Mouse (Mus musculus): ENCODE measurements around the gene Npepps. TPM values are rescaled to one million over a fixed set of nuclear protein-coding genes. Genes with fewer than 3 reads are reported as not detected.
A peak's percentile ranks its signal among the peaks of the same experiment; 100 is the strongest.

Npepps gene
- polyA plus RNA-seq, 1 experiment from 2014 or later, result 85.5 TPM

DNA sequence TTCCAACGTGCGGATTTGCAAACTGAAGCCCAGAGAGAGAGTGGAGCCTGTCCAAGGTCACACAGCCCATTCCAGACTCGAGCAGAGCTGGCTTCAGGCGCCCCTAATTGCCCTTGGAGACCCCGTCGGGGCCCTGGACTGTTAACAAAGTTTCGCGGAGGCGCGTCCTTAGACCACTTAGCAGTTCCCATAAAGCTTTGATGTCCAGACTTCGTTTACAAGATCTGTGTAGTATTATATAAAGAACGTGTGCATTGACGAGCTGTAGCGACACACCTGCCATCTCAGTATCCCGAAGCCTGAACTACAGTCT lies 91.8 kb downstream of the Npepps start:
- under 1% methylated on average over 15 of the region's 15 CpGs for WGBS
- DNase-seq (ENCODE audit: low spot score), result no peak
- no peaks in the 10 kb centered on the region for H3K27me3 ChIP-seq (replicated peaks; ENCODE audit: low read depth, poor library complexity, severe bottlenecking)
- H3K9me3 ChIP-seq, result no peaks in the 10 kb centered on the region
- peaks cover 45% of the 10 kb centered on the region for H3K36me3 ChIP-seq (replicated peaks)
- peaks cover 35% of the 10 kb centered on the region for H3K4me1 ChIP-seq
- peak overlapping the region; percentile 99 for H3K27ac ChIP-seq (replicated peaks)
- peak overlapping the region; percentile 91 for H3K4me3 ChIP-seq

DNA sequence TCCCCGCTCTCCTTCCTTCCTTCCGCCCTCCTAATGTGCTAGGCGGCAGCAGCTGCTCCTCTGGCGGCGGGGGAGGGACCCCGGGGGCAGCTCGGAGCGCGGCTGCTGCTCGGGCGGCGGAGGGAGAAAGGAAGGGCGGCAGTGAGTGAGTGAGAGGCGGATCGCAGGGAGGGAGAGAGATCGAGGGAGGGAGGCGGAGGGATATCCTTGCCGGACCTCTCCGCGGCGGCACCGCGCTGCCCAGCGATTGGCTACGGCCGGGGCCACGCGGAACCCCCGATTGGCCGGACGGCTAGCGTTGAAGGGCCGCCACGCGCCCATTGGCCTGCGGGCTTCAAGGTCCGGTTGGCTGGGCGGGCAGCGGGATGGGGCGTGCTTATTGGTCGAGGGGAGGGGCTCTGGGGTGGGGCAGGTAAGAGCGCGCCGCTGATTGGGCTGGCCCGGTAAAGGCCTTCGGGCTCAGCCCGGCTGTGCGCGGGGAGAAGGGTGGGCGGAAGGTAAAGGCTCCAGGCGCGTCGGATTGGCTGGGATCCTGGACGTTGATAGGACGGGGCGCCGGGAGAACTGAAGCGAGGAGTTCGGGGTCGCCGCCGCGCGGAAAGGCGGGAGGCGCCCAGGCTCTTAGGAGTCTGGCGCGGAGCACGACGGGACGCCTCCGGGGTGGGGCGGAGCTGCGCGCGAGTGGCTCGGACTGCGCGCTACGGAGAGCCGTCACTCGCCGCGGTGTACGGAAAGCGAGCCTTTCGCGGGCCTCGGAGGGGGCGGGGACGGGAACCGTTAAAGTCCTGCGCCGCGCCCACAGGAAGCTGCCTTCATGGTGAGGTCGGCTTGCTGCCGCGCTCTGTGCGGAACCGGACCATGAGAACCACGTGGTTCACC lies 92.4 kb downstream of the Npepps start, which contains the start of gene Kpnb1:
TSS of gene Kpnb1 (minus strand) at position 118 of the 879 bp plus-strand sequence.
- DNase-seq (ENCODE audit: low spot score), result peak; percentile 100
- Histone ChIP-seq H3K27ac (replicated peaks) (peak within 1 kb of the TSS; percentile 99), H3K9me3 (no peaks in the 10 kb centered on the region), H3K36me3 (replicated peaks) (peaks cover 51% of the 10 kb centered on the region), H3K4me3 (peak within 1 kb of the TSS; percentile 91), H3K4me1 (peaks cover 35% of the 10 kb centered on the region), H3K27me3 (replicated peaks; ENCODE audit: low read depth, poor library complexity, severe bottlenecking) (no peaks in the 10 kb centered on the region)
- under 1% methylated on average over 100 of the region's 101 CpGs for WGBS

DNA sequence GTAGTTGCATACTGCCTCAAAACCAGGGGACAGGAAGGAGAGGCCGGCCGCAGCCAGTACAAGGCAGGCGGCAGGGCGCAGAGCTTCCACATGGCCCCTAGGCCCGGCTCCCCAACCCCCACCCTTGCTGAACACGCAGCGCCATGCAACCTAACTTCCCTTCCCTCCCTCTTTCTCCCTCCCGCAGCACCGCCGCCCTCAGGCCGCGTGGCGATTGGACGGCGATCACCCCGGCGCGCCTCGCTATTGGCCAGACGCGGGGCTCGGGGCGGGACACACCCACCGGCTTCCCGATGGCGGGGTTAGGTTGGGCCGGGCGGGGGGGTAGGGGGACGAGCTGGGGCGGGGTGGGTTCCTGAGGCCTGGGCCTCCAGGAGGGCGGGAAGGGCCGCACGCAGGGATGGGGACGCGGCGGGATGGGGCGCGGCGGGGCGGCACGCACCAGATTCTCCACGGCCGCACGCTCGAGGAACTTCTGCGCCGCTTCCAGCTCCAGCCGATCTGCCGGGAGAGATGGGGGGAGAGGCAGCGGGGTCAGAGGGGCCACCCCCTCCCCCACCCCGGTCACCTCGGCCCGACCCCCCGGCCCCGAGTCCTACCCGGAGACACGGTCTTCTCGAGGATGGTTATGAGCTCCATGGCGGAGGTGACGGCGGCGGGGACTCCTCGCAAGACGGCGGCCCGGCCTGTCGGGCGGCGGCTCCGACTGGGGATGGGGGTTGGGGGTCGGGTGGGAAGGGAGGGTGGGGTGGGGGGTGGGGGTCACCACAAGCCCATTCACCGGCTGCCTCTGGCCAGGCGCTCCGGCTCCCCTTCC lies 93.3 kb downstream of the Npepps start:
- peak overlapping the region; percentile 91 for H3K4me3 ChIP-seq
- H3K9me3 ChIP-seq, result no peaks in the 10 kb centered on the region
- peak; percentile 99 for DNase-seq (ENCODE audit: low spot score)
- no peaks in the 10 kb centered on the region for H3K27me3 ChIP-seq (replicated peaks; ENCODE audit: low read depth, poor library complexity, severe bottlenecking)
- peak overlapping the region; percentile 99 for H3K27ac ChIP-seq (replicated peaks)
- peaks cover 35% of the 10 kb centered on the region for H3K4me1 ChIP-seq
- WGBS, result under 1% methylated on average over 74 of the region's 74 CpGs
- peaks cover 59% of the 10 kb centered on the region for H3K36me3 ChIP-seq (replicated peaks)

DNA sequence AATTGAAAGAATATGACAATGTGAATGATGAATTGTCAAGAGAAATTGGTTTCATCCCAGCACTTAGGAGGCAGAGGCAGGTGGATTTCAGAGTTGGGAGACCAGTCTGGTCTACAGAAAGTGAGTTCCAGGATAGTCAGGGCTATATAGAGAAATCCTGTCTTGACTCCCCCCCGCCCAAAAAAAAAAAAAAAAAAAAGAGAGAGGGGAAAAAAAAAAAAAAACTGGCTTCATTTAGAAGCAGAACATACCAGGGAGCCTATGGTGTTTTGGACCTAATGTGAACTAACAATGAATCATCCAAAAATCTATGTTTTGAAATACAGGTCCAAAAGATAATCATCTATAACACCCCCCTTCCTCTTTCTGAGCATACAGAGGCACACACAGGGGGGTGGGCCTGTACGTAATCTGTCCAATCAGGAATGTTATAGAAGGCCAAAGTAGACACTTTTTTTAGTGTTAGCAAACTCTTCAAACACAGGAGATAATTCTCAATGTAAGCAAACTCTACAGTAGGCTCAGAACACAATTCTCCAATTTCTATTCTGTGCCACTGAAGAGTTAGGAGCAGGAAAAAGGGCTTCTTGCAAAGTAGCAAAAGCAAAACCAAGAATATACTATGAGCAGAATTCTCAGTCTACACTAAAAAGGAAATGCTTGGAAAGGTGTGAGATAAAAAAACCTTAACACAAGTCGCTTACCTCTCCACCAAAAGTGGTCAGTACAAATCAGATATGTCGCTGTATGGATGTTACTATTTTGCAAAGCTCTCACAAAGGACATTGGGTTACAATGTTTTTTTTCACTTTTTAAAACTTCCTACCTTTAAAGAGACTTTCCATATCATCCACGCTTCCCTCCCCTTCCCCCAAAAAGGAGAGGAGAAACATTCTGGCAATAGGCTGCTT lies 94.5 kb downstream of the Npepps start:
- Histone ChIP-seq H3K36me3 (replicated peaks) (peaks cover 64% of the 10 kb centered on the region), H3K9me3 (no peaks in the 10 kb centered on the region), H3K4me3 (peak overlapping the region; percentile 91), H3K27me3 (replicated peaks; ENCODE audit: low read depth, poor library complexity, severe bottlenecking) (no peaks in the 10 kb centered on the region), H3K4me1 (peaks cover 35% of the 10 kb centered on the region), H3K27ac (replicated peaks) (peak overlapping the region; percentile 99)
- no peak for DNase-seq (ENCODE audit: low spot score)
- WGBS, result 68% methylated on average over 5 of the region's 5 CpGs

DNA sequence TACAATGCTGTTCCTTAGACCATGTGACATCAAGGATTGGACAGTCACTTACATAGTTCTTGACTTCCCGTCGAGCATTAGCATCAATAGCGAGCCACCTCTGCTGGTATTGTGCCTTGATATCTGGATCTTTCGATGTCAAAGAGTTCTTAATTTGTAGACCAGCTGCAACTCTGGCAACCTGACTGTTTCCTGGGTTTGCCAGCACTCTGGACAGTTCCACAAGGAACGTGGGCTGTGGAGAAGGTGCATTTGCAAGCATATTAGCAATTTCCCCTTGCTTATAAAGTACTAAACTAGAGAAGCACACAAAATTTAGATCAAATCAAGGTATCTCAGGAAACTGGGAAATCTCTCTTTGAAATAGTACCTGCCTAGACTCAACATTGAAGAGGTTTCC lies 95.6 kb downstream of the Npepps start:
- Histone ChIP-seq H3K27ac (replicated peaks) (no peak overlapping the region), H3K36me3 (replicated peaks) (peaks cover 69% of the 10 kb centered on the region), H3K4me1 (peaks cover 35% of the 10 kb centered on the region), H3K4me3 (peak overlapping the region; percentile 5; the same call in 1 of the 2 replicates), H3K9me3 (no peaks in the 10 kb centered on the region), H3K27me3 (replicated peaks; ENCODE audit: low read depth, poor library complexity, severe bottlenecking) (no peaks in the 10 kb centered on the region)
- no peak for DNase-seq (ENCODE audit: low spot score)
- 81% methylated on average over 5 of the region's 5 CpGs for WGBS

DNA sequence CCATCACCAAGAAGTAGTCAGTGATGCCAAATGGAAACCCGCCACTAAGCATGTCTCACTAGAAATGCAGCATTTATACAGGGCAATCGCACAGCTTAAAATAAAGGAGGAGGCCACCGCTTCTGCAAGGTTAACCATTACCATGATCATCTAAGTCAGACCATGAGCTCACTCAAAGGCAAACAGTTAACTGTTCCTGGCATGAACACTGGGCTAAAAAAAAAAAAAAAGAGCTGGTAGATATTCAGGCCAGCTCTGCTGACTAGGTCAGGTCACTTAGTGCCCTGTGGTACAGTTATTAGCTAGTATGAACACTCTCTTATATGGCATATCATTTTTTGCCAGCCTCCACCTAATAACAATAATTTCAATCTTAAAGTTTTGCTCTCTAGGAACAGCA lies 98.0 kb downstream of the Npepps start:
- H3K4me1 ChIP-seq, result peaks cover 26% of the 10 kb centered on the region
- peaks cover 90% of the 10 kb centered on the region for H3K36me3 ChIP-seq (replicated peaks)
- no peaks in the 10 kb centered on the region for H3K27me3 ChIP-seq (replicated peaks; ENCODE audit: low read depth, poor library complexity, severe bottlenecking)
- no peak for DNase-seq (ENCODE audit: low spot score)
- no peaks in the 10 kb centered on the region for H3K9me3 ChIP-seq
- H3K27ac ChIP-seq (replicated peaks), result no peak overlapping the region
- H3K4me3 ChIP-seq, result no peak overlapping the region
- WGBS, result 93% methylated on average over 3 of the region's 3 CpGs

DNA sequence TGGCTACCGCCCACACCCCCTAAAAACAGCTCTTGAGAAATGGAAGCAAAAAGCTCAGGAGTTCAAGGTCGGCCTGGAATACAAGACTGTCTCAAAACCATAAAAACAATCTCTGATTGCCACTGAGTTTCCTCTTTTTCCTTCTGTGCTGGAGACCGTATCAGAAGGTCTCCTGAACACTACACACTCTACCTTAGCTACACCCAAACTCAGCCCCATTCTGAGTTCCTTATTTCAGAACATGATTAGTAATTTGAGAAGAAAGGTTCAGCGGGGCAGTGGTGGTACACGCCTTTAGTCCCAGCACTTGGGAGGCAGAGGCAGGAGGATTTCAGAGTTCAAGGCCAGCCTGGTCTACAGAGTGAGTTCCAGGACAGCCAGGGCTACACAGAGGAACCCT lies 99.4 kb downstream of the Npepps start:
- 82% methylated on average over 5 of the region's 5 CpGs for WGBS

DNA sequence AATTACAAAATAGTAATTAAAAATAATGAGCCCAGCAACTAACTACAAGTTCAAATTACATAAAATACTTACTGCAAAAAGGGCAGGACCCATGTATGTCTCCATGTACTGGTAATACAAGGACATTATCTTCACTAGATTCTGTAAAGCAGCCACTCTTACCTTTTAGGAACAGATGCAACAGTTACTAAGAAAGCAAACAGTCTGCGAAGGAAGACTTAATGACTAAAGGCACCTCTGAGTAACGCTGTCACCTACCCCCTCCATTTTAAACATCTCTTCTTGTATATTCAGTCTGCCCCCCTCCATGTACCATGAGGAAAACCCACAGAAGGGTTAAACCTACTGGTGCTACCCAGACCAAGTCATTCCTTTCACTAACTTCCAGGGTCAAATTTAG lies 102.2 kb downstream of the Npepps start:
- Histone ChIP-seq H3K4me3 (no peak overlapping the region), H3K36me3 (replicated peaks) (peaks cover 100% of the 10 kb centered on the region), H3K4me1 (no peaks in the 10 kb centered on the region), H3K9me3 (no peaks in the 10 kb centered on the region), H3K27ac (replicated peaks) (no peak overlapping the region), H3K27me3 (replicated peaks; ENCODE audit: low read depth, poor library complexity, severe bottlenecking) (no peaks in the 10 kb centered on the region)
- 98% methylated on average over 2 of the region's 2 CpGs for WGBS
- DNase-seq (ENCODE audit: low spot score), result no peak

More for the DNA sequence above, 99.4 kb downstream of the Npepps start:
- no peak for DNase-seq (ENCODE audit: low spot score)
- Histone ChIP-seq H3K27ac (replicated peaks) (no peak overlapping the region), H3K4me1 (peaks cover 21% of the 10 kb centered on the region), H3K27me3 (replicated peaks; ENCODE audit: low read depth, poor library complexity, severe bottlenecking) (no peaks in the 10 kb centered on the region), H3K4me3 (no peak overlapping the region), H3K9me3 (no peaks in the 10 kb centered on the region), H3K36me3 (replicated peaks) (peaks cover 100% of the 10 kb centered on the region)

DNA sequence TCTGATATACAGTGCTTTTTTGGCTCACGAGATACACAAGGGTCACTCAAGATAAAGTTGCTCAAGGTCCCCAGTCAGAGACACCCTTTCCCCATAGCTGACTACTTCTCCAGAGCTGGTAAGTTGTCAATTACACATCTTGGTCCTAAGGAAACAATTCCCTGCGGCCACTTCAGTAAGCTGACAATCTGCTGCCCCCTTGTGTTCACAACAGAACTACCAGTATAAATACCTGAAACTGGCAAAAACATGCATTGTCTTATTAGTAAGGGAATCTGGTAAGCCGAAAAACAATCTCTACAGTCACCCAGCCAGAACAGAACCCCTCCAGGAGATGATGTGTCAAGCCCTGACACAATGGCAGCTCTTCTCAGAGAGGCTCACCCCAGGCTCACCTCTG lies 103.6 kb downstream of the Npepps start:
- peak; percentile 40 for DNase-seq (ENCODE audit: low spot score)
- 65% methylated on average over 3 of the region's 3 CpGs for WGBS
- Histone ChIP-seq H3K36me3 (replicated peaks) (peaks cover 100% of the 10 kb centered on the region), H3K27me3 (replicated peaks; ENCODE audit: low read depth, poor library complexity, severe bottlenecking) (no peaks in the 10 kb centered on the region), H3K27ac (replicated peaks) (no peak overlapping the region), H3K4me1 (no peaks in the 10 kb centered on the region), H3K9me3 (no peaks in the 10 kb centered on the region), H3K4me3 (no peak overlapping the region)

DNA sequence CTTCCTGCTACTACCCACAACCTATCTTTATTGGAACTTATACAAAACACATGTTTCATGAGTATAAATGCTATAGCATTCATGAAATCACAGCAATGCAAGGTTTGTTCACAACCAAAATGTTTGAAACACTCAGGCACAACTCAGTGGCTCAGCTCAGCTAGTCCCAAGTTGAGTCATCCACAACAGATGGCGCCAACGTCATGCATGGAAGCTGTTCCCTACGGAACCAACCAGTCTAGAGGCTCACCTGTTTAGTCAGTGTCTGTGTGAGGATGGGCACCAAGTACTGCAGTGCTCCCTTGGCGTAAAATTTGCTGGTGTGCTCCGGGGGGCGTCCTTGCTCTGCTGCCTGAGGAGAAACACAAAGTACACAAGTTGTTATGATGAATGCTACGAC lies 104.9 kb downstream of the Npepps start:
- Histone ChIP-seq H3K9me3 (no peaks in the 10 kb centered on the region), H3K27me3 (replicated peaks; ENCODE audit: low read depth, poor library complexity, severe bottlenecking) (no peaks in the 10 kb centered on the region), H3K4me1 (no peaks in the 10 kb centered on the region), H3K27ac (replicated peaks) (no peak overlapping the region), H3K36me3 (replicated peaks) (peaks cover 100% of the 10 kb centered on the region), H3K4me3 (no peak overlapping the region)
- DNase-seq (ENCODE audit: low spot score), result no peak
- WGBS, result 94% methylated on average over 7 of the region's 7 CpGs

DNA sequence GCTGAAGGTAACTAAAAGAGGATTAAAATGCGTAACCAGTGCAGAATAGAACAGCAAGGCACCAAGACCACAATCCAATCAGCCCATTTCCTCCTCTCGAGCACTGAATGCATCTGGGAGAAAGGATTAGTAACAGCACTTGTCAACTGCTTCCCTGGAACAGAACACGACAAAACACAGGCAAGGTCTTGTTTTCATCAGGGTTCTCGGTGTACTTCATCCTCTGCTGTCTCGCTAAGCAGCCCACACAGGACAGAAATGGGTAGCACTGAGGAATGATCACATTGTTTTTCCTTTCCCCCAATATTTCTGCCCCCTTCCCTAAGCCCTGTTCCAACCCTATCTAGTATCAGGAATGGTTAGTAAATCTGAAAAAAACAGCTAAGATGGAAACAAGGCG lies 120.1 kb downstream of the Npepps start:
- H3K9me3 ChIP-seq, result no peaks in the 10 kb centered on the region
- WGBS, result 79% methylated on average over 6 of the region's 6 CpGs
- H3K36me3 ChIP-seq (replicated peaks), result peaks cover 100% of the 10 kb centered on the region
- H3K27me3 ChIP-seq (replicated peaks; ENCODE audit: low read depth, poor library complexity, severe bottlenecking), result no peaks in the 10 kb centered on the region
- no peak for DNase-seq (ENCODE audit: low spot score)
- H3K4me3 ChIP-seq, result no peak overlapping the region
- H3K27ac ChIP-seq (replicated peaks), result no peak overlapping the region
- no peaks in the 10 kb centered on the region for H3K4me1 ChIP-seq

DNA sequence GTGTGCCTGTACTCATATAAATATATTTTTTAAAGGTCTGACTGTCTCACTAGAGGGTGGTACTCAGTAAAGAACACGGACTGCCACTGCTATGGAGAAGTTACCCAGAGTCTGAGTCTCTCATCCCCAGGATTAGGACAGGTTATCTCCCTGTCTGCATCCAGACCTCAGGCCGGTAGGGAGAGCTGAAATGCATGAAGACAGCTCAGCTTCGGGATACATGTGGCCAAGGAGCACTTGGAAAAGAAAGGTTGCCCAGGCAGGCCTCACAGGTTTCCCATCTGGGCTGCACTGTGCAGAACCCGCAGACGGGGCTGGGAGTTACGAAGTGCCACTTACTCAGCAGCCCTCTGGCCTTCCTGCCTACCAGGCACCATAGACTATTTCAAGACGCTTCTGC lies 123.4 kb downstream of the Npepps start:
- H3K9me3 ChIP-seq, result no peaks in the 10 kb centered on the region
- no peaks in the 10 kb centered on the region; the same call in 1 of the 2 replicates for H3K27me3 ChIP-seq (replicated peaks; ENCODE audit: low read depth, poor library complexity, severe bottlenecking)
- no peak for DNase-seq (ENCODE audit: low spot score)
- no peak overlapping the region for H3K27ac ChIP-seq (replicated peaks)
- no peak overlapping the region for H3K4me3 ChIP-seq
- peaks cover 85% of the 10 kb centered on the region for H3K36me3 ChIP-seq (replicated peaks)
- peaks cover 24% of the 10 kb centered on the region for H3K4me1 ChIP-seq
- 80% methylated on average over 7 of the region's 7 CpGs for WGBS

All from embryonic facial prominence, embryonic 10.5 days (tissue).